Mouse (Mus musculus) hindbrain, embryonic 15.5 days (tissue): ENCODE data around the gene Grb14. TPM values are rescaled to one million over a fixed set of nuclear protein-coding genes. Genes with fewer than 3 reads are reported as not detected.
A peak's percentile ranks its signal among the peaks of the same experiment; 100 is the strongest.

ENCODE experiments used
- ATAC-seq: fragments of 200-750 bp; cut with Nextera tagmentation; 2 replicates; pipeline ENCODE4 v1.8.0; 2017; ENCODE audit warnings: low read depth, moderate number of reproducible peaks, moderate TSS enrichment; ENCODE audit not compliant: low FRiP score
- H3K27ac ChIP-seq: fragments of 300-500 bp; sonication (generic); replicated peaks from 2 replicates; pipeline ENCODE4 v1.5.1; 2015; ENCODE audit warnings: mild to moderate bottlenecking, inconsistent platforms
- H3K27me3 ChIP-seq: fragments of 300-500 bp; sonication (generic); 2 replicates; pipeline ENCODE4 v1.6.1; 2015; ENCODE audit warnings: control low read depth, inconsistent platforms
- H3K36me3 ChIP-seq: fragments of 300-500 bp; sonication (generic); 2 replicates; pipeline ENCODE4 v1.6.1; 2015; ENCODE audit warnings: control low read depth, inconsistent platforms
- H3K4me1 ChIP-seq: fragments of 300-500 bp; sonication (generic); replicated peaks from 2 replicates; pipeline ENCODE4 v1.6.1; 2015; ENCODE audit warnings: control low read depth, inconsistent platforms
- H3K4me2 ChIP-seq: fragments of 300-500 bp; sonication (generic); 2 replicates; pipeline ENCODE4 v1.6.1; 2015; ENCODE audit warnings: moderate library complexity, mild to moderate bottlenecking, inconsistent platforms
- H3K4me3 ChIP-seq: fragments of 300-500 bp; sonication (generic); 2 replicates; pipeline ENCODE4 v1.5.1; 2015; ENCODE audit warnings: mild to moderate bottlenecking, inconsistent platforms
- H3K9ac ChIP-seq: fragments of 300-500 bp; sonication (generic); 2 replicates; pipeline ENCODE4 v1.6.1; 2015; ENCODE audit warnings: inconsistent platforms
- H3K9me3 ChIP-seq: fragments of 300-500 bp; sonication (generic); 2 replicates; pipeline ENCODE4 v1.6.1; 2016; ENCODE audit warnings: control low read depth, inconsistent platforms
- whole genome bisulfite sequencing: fragments of 180-500 bp; shearing (Covaris S2); methylation state at CpG from one replicate; pipeline ENCODE4 v1.1.7; 2015; 5-methylcytosine and 5-hydroxymethylcytosine counted together
- polyA plus RNA-seq: library from polyadenylated mRNA; unstranded; fragments of >200 nt; fragmentation: Nextera tagmentation; extraction: Ambion mirVana; gene quantifications from 2 replicates; pipeline ENCODE4 v1.2.1, GENCODE M21; 2015

Grb14 gene
- polyA plus RNA-seq, 1 experiment from 2014 or later = 27.9 TPM

- no peaks in the 10 kb centered on the region for H3K36me3 ChIP-seq
- WGBS = 51% methylated on average over 5 of the region's 5 CpGs
- no peaks in the 10 kb centered on the region for H3K9me3 ChIP-seq
- H3K9ac ChIP-seq = no peak overlapping the region
- H3K27ac ChIP-seq = no peak overlapping the region
- H3K4me2 ChIP-seq = no peak overlapping the region
- ATAC-seq = no peak
- H3K27me3 ChIP-seq = no peaks in the 10 kb centered on the region
- no peaks in the 10 kb centered on the region for H3K4me1 ChIP-seq
- no peak overlapping the region for H3K4me3 ChIP-seq
Measured at GRCm38 (mm10) chr2:64920879-64921278, 103.9 kb downstream of the Grb14 start.

DNA sequence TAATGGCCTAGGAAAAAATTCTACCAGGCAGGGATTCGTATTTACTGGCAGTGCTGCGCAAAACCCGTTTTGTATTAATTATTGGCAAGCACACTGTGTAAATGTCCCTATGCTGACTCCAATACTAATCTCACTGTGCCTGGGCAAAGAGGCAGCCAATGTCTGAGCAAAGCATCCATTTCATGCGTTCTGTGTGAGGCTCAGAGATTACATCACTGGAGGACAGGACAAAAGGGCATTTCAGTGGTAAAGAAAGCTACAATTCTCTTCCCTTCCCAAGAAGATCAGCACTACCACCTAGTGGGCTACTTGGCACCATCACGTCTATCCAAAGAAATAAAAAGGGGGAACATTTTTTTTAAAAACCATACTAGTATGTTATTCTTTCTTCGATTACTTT, 109.3 kb downstream of the Grb14 start:
- H3K4me3 ChIP-seq = no peak overlapping the region
- H3K27ac ChIP-seq = peak overlapping the region; percentile 6; the same call in 1 of the 2 replicates
- H3K4me2 ChIP-seq = no peak overlapping the region
- no peaks in the 10 kb centered on the region for H3K4me1 ChIP-seq
- 38% methylated on average over 6 of the region's 6 CpGs for WGBS
- H3K9ac ChIP-seq = no peak overlapping the region
- no peaks in the 10 kb centered on the region for H3K9me3 ChIP-seq
- H3K27me3 ChIP-seq = no peaks in the 10 kb centered on the region
- ATAC-seq = peak; percentile 63
- H3K36me3 ChIP-seq = no peaks in the 10 kb centered on the region

- 84% methylated on average over 5 of the region's 5 CpGs for WGBS
- H3K4me2 ChIP-seq = no peak overlapping the region
- no peaks in the 10 kb centered on the region for H3K4me1 ChIP-seq
- ATAC-seq = no peak
- H3K9ac ChIP-seq = no peak overlapping the region
- no peaks in the 10 kb centered on the region for H3K9me3 ChIP-seq
- H3K36me3 ChIP-seq = no peaks in the 10 kb centered on the region
- no peak overlapping the region for H3K4me3 ChIP-seq
- H3K27ac ChIP-seq = no peak overlapping the region
- no peaks in the 10 kb centered on the region for H3K27me3 ChIP-seq
Measured at GRCm38 (mm10) chr2:64904877-64905276, 119.9 kb downstream of the Grb14 start.

GRCm38 (mm10) chr2:64897844-64898243, 126.9 kb downstream of the Grb14 start:
- Histone ChIP-seq H3K9ac (no peak overlapping the region), H3K4me2 (no peak overlapping the region), H3K4me3 (no peak overlapping the region), H3K9me3 (no peaks in the 10 kb centered on the region), H3K4me1 (no peaks in the 10 kb centered on the region), H3K27me3 (no peaks in the 10 kb centered on the region), H3K27ac (no peak overlapping the region), H3K36me3 (no peaks in the 10 kb centered on the region)
- ATAC-seq = no peak
- 65% methylated on average over 5 of the region's 5 CpGs for WGBS

DNA sequence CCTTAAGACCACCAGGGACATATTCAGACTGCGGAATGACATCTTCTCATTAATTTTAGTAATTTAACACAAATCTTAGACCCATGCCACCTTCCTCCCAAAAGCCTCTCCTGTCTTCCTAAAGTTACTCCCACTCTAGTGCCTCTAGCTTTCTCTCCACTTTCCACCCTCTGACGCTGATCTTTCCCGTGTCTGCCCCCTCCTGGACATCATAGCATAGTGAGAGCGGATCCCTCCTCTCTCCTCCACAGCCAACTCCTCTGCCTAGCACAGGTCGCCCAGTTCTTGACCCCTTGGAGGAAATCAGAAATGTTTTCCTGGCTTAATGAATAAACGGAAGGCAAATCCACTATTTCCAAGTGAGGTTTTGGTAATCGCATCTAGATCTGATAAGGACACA, 131.6 kb downstream of the Grb14 start:
- no peak for ATAC-seq
- Histone ChIP-seq H3K9me3 (no peaks in the 10 kb centered on the region), H3K4me3 (no peak overlapping the region), H3K27ac (no peak overlapping the region), H3K9ac (no peak overlapping the region), H3K36me3 (no peaks in the 10 kb centered on the region), H3K4me2 (no peak overlapping the region), H3K4me1 (no peaks in the 10 kb centered on the region), H3K27me3 (no peaks in the 10 kb centered on the region)
- 65% methylated on average over 7 of the region's 7 CpGs for WGBS

- H3K27me3 ChIP-seq = no peaks in the 10 kb centered on the region
- H3K4me1 ChIP-seq = no peaks in the 10 kb centered on the region
- no peak overlapping the region for H3K9ac ChIP-seq
- no peak overlapping the region for H3K4me2 ChIP-seq
- no peaks in the 10 kb centered on the region for H3K9me3 ChIP-seq
- ATAC-seq = no peak
- 32% methylated on average over 6 of the region's 6 CpGs for WGBS
- no peaks in the 10 kb centered on the region for H3K36me3 ChIP-seq
- no peak overlapping the region for H3K27ac ChIP-seq
- H3K4me3 ChIP-seq = no peak overlapping the region
Measured at GRCm38 (mm10) chr2:64887098-64887757, 137.6 kb downstream of the Grb14 start.

- Histone ChIP-seq H3K27me3 (no peaks in the 10 kb centered on the region), H3K4me1 (no peaks in the 10 kb centered on the region), H3K36me3 (no peaks in the 10 kb centered on the region), H3K4me2 (no peak overlapping the region), H3K9me3 (no peaks in the 10 kb centered on the region), H3K4me3 (no peak overlapping the region), H3K27ac (no peak overlapping the region), H3K9ac (no peak overlapping the region)
- no peak for ATAC-seq
- WGBS = 19% methylated on average over 5 of the region's 5 CpGs
Measured at GRCm38 (mm10) chr2:64885696-64886095, 139.1 kb downstream of the Grb14 start.

DNA sequence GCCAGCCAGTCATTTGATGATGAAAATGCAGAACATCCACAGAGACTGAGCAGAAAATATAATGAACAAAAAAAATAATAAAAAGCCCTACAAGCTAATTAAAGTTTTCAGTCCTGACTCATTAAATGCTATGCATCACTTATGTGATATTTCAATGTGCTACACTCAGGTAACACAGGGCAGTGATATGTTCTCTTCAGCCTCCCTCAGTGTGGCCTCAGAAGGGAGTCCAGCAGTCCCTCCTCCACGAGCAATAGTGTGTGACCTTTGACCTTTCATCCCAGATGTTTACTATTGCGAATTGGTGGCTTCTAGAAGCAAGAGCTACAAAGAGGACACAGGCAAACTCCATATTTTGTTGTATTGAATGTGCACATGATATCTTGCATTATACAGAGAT, 146.5 kb downstream of the Grb14 start:
- H3K27me3 ChIP-seq = no peaks in the 10 kb centered on the region
- no peak for ATAC-seq
- 39% methylated on average over 2 of the region's 2 CpGs for WGBS
- H3K27ac ChIP-seq = no peak overlapping the region
- no peaks in the 10 kb centered on the region for H3K36me3 ChIP-seq
- H3K4me1 ChIP-seq = no peaks in the 10 kb centered on the region
- no peak overlapping the region for H3K4me3 ChIP-seq
- H3K9ac ChIP-seq = no peak overlapping the region
- no peaks in the 10 kb centered on the region for H3K9me3 ChIP-seq
- H3K4me2 ChIP-seq = no peak overlapping the region

Other genes with a start within 250 kb of the Grb14 start
- gene Cobll1, start 214.4 kb upstream of the Grb14 start, polyA plus RNA-seq = 2.7 and 2.9 TPM in 2 replicates